Mouse (Mus musculus) lung, embryonic 14.5 days (tissue): ENCODE results near the gene Sipa1l2. TPM values are rescaled to one million over a fixed set of nuclear protein-coding genes. Genes with fewer than 3 reads are reported as not detected.
A peak's percentile ranks its signal among the peaks of the same experiment; 100 is the strongest.

ENCODE experiments used
- ATAC-seq: fragments of 200-750 bp; cut with Nextera tagmentation; 2 replicates; pipeline ENCODE4 v1.8.0; 2017; ENCODE audit warnings: mild to moderate bottlenecking, moderate TSS enrichment, moderate library complexity; ENCODE audit not compliant: insufficient read depth
- DNase-seq: peaks from one replicate; pipeline ENCODE4 v3.0.0-alpha.2; 2015
- H3K27ac ChIP-seq: fragments of 300-500 bp; sonication (generic); 2 replicates; pipeline ENCODE4 v1.5.1; 2014; ENCODE audit warnings: low read depth, mild to moderate bottlenecking, moderate library complexity
- H3K27me3 ChIP-seq: fragments of 300-500 bp; sonication (generic); 2 replicates; pipeline ENCODE4 v1.6.1; 2014; ENCODE audit warnings: low read length, control low read depth; ENCODE audit not compliant: insufficient read depth
- H3K36me3 ChIP-seq: fragments of 300-500 bp; sonication (generic); 2 replicates; pipeline ENCODE4 v1.6.1; 2014; ENCODE audit warnings: control low read depth; ENCODE audit not compliant: insufficient read depth
- H3K4me1 ChIP-seq: fragments of 300-500 bp; sonication (generic); 2 replicates; pipeline ENCODE4 v1.6.1; 2014; ENCODE audit warnings: antibody characterized with exemption, control low read depth; ENCODE audit not compliant: insufficient read depth
- H3K4me2 ChIP-seq: fragments of 300-500 bp; sonication (generic); 2 replicates; pipeline ENCODE4 v1.6.1; 2014; ENCODE audit warnings: mild to moderate bottlenecking
- H3K4me3 ChIP-seq: fragments of 300-500 bp; sonication (generic); 2 replicates; pipeline ENCODE4 v1.5.1; 2014; ENCODE audit warnings: low read depth, low read length
- H3K9ac ChIP-seq: fragments of 300-500 bp; sonication (generic); 2 replicates; pipeline ENCODE4 v1.6.1; 2014
- H3K9me3 ChIP-seq: fragments of 300-500 bp; sonication (generic); 2 replicates; pipeline ENCODE4 v1.6.1; 2016; ENCODE audit warnings: low read depth, low read length, control low read depth
- CTCF ChIP-seq: IDR thresholded peaks from 2 replicates; pipeline ENCODE4 v1.5.1; 2016; ENCODE audit warnings: antibody characterized with exemption, low read depth
- WGBS: fragments of 180-500 bp; shearing (Covaris S2); extraction: QIAGEN DNeasy Blood & Tissue Kit; methylation state at CpG from one replicate; pipeline ENCODE4 v1.1.7; 2014; 5-methylcytosine and 5-hydroxymethylcytosine counted together
- polyA plus RNA-seq: library from polyadenylated mRNA; unstranded; fragments of >200 nt; fragmentation: Nextera tagmentation; extraction: Ambion mirVana; gene quantifications from 2 replicates; pipeline ENCODE4 v1.2.1, GENCODE M21; 2014

Sipa1l2 gene
- polyA plus RNA-seq, 1 experiment from 2014 or later = 14.2 TPM

GRCm38 (mm10) chr8:125460602-125461001 is 109.0 kb downstream of the Sipa1l2 start:
- H3K9ac ChIP-seq = no peak overlapping the region
- H3K27ac ChIP-seq = no peak overlapping the region
- peaks cover 19% of the 10 kb centered on the region for H3K36me3 ChIP-seq
- no peak for TF ChIP-seq CTCF
- ATAC-seq = no peak
- no peak overlapping the region for H3K4me3 ChIP-seq
- 55% methylated on average over 6 of the region's 6 CpGs for WGBS
- no peak for DNase-seq
- H3K4me2 ChIP-seq = no peak overlapping the region
- no peaks in the 10 kb centered on the region for H3K27me3 ChIP-seq
- no peaks in the 10 kb centered on the region for H3K9me3 ChIP-seq
- no peaks in the 10 kb centered on the region for H3K4me1 ChIP-seq

- H3K4me3 ChIP-seq = no peak overlapping the region
- H3K27me3 ChIP-seq = no peaks in the 10 kb centered on the region
- no peaks in the 10 kb centered on the region for H3K4me1 ChIP-seq
- DNase-seq (no peak), ATAC-seq (no peak)
- no peaks in the 10 kb centered on the region for H3K9me3 ChIP-seq
- H3K36me3 ChIP-seq = peaks cover 65% of the 10 kb centered on the region
- H3K9ac ChIP-seq = no peak overlapping the region
- no peak overlapping the region for H3K27ac ChIP-seq
- no peak overlapping the region for H3K4me2 ChIP-seq
- no peak for TF ChIP-seq CTCF
- WGBS = 53% methylated on average over 6 of the region's 6 CpGs
These were observed 120.6 kb downstream of the Sipa1l2 start for GRCm38 (mm10) chr8:125449048-125449447.

GRCm38 (mm10) chr8:125447543-125447942 is 122.1 kb downstream of the Sipa1l2 start:
- no peak overlapping the region for H3K4me2 ChIP-seq
- H3K4me1 ChIP-seq = no peaks in the 10 kb centered on the region
- no peak overlapping the region for H3K4me3 ChIP-seq
- no peak; the same call in 1 of the 2 replicates for ATAC-seq
- H3K36me3 ChIP-seq = peaks cover 65% of the 10 kb centered on the region
- H3K27ac ChIP-seq = no peak overlapping the region
- no peak for DNase-seq
- H3K27me3 ChIP-seq = no peaks in the 10 kb centered on the region
- H3K9ac ChIP-seq = no peak overlapping the region
- H3K9me3 ChIP-seq = no peaks in the 10 kb centered on the region
- 62% methylated on average over 14 of the region's 14 CpGs for WGBS
- no peak for TF ChIP-seq CTCF

- no peak for DNase-seq
- H3K36me3 ChIP-seq = peaks cover 65% of the 10 kb centered on the region
- no peaks in the 10 kb centered on the region for H3K27me3 ChIP-seq
- H3K9me3 ChIP-seq = no peaks in the 10 kb centered on the region
- no peak overlapping the region for H3K4me2 ChIP-seq
- no peak for ATAC-seq
- H3K4me3 ChIP-seq = no peak overlapping the region
- no peak for TF ChIP-seq CTCF
- H3K9ac ChIP-seq = no peak overlapping the region
- no peaks in the 10 kb centered on the region for H3K4me1 ChIP-seq
- H3K27ac ChIP-seq = no peak overlapping the region
- 75% methylated on average over 4 of the region's 4 CpGs for WGBS
These were observed 123.4 kb downstream of the Sipa1l2 start for GRCm38 (mm10) chr8:125446236-125446635.

GRCm38 (mm10) chr8:125445225-125445609 is 124.4 kb downstream of the Sipa1l2 start:
- peak overlapping the region; percentile 10; the same call in 1 of the 2 replicates for H3K27ac ChIP-seq
- H3K4me2 ChIP-seq = no peak overlapping the region
- 35% methylated on average over 3 of the region's 3 CpGs for WGBS
- TF ChIP-seq CTCF = no peak
- H3K9me3 ChIP-seq = no peaks in the 10 kb centered on the region
- H3K27me3 ChIP-seq = no peaks in the 10 kb centered on the region
- no peak overlapping the region for H3K9ac ChIP-seq
- H3K4me1 ChIP-seq = no peaks in the 10 kb centered on the region
- ATAC-seq = peak; percentile 68; the same call in 1 of the 2 replicates
- H3K4me3 ChIP-seq = no peak overlapping the region
- peaks cover 61% of the 10 kb centered on the region for H3K36me3 ChIP-seq
- DNase-seq = peak; percentile 81

GRCm38 (mm10) chr8:125444457-125445224 is 125.0 kb downstream of the Sipa1l2 start:
- WGBS = 73% methylated on average over 16 of the region's 16 CpGs
- Histone ChIP-seq H3K4me1 (no peaks in the 10 kb centered on the region), H3K9ac (no peak overlapping the region), H3K9me3 (no peaks in the 10 kb centered on the region), H3K36me3 (peaks cover 59% of the 10 kb centered on the region), H3K4me2 (no peak overlapping the region), H3K27me3 (no peaks in the 10 kb centered on the region), H3K27ac (no peak overlapping the region), H3K4me3 (no peak overlapping the region)
- ATAC-seq = no peak; the same call in 1 of the 2 replicates
- peak; percentile 11 for DNase-seq
- no peak for TF ChIP-seq CTCF

GRCm38 (mm10) chr8:125435320-125436100 is 134.1 kb downstream of the Sipa1l2 start:
- no peak overlapping the region for H3K4me3 ChIP-seq
- no peak overlapping the region for H3K27ac ChIP-seq
- no peak overlapping the region for H3K9ac ChIP-seq
- H3K4me2 ChIP-seq = no peak overlapping the region
- no peak for DNase-seq
- no peaks in the 10 kb centered on the region for H3K4me1 ChIP-seq
- H3K36me3 ChIP-seq = peaks cover 54% of the 10 kb centered on the region
- H3K27me3 ChIP-seq = no peaks in the 10 kb centered on the region
- no peak for TF ChIP-seq CTCF
- WGBS = 76% methylated on average over 7 of the region's 7 CpGs
- ATAC-seq = no peak
- H3K9me3 ChIP-seq = no peaks in the 10 kb centered on the region
